Mouse (Mus musculus) thymus, adult 18-20 months (tissue): Measurements from ENCODE around the gene Lct.
"Not testable (repeated sequence)": the region's sequence is repeated elsewhere in the genome, so short reads cannot be mapped to it uniquely, and the experiment has no call there.

Experiments used
- DNase-seq, 2 experiments: peaks; one replicate each; pipeline ENCODE4 v3.0.0; 2022; ENCODE audit warnings: mixed read lengths in 2 of 2

The Lct gene

DNA sequence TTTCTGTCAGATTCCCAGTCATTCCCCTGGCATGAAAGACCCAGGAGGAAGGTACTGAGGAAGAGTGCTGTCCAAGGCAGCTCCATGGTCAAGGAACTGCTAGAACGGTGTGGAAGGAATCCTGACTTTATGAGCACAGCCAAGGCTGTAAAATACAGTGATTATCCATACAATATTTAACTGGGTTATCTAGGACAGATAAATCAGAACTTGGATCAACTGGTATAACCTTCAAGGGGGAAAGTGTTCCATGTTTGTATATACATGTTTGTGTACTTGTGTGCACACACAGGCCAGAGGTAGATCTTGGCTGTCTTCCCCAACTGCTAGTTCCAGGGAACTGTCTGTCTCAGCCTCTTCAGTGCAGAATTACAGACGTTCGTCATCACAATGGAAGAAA is at the start of gene Lct:
TSS of gene Lct (minus strand) at position 101 of the 400 bp plus-strand sequence.
- DNase-seq = no peak

- no peak for DNase-seq
These were observed 48.7 kb upstream of the Lct start for GRCm38 (mm10) chr1:128376841-128377240.

- DNase-seq = no peak
These were observed 44.2 kb upstream of the Lct start for GRCm38 (mm10) chr1:128372143-128372860.

GRCm38 (mm10) chr1:128368732-128369441 is 40.8 kb upstream of the Lct start:
- DNase-seq = peak; percentile 12 to 39

- DNase-seq = no peak
These were observed 32.5 kb upstream of the Lct start for GRCm38 (mm10) chr1:128360601-128361000.

- peak; percentile 95 to 97 for DNase-seq
These were observed 31.6 kb upstream of the Lct start, which contains the start of gene Mcm6 for GRCm38 (mm10) chr1:128359554-128360376. TSS of gene Mcm6 (minus strand) at chr1:128359664.

DNA sequence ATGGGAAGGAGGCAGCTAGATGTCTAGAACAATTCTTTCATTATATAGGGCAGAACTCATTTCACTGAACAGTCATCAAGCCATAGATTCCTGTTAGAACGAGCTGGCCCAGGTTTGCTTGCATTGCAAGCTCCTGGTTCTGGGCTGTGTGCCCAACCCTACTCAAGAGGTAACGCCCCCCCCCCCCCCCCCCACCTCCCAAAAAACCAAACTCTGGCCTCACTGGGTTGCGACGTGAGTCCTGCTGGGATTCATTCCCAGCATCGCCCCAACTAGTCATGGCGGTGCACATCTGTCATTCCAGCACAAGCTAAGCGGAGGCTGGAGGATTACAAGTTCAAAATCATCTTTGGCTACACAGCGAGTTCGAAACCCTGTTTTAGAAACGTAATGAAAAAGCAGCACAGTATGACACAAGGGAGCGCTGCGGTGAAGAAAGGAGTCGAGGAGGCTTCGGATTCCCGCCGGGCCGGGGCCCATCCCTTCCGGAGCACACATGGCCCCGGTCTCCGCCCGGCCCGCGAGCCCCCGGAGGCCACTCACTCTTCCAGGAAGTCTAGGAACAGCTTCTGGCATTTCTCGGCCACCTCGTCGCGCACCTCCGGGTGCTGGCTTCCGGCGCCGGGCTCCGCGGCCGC is 30.9 kb upstream of the Lct start:
- no peak for DNase-seq

- no peak for DNase-seq
These were observed 30.2 kb upstream of the Lct start for GRCm38 (mm10) chr1:128358276-128358675.

- DNase-seq = no peak
These were observed 29.3 kb upstream of the Lct start for GRCm38 (mm10) chr1:128357452-128357851.

DNA sequence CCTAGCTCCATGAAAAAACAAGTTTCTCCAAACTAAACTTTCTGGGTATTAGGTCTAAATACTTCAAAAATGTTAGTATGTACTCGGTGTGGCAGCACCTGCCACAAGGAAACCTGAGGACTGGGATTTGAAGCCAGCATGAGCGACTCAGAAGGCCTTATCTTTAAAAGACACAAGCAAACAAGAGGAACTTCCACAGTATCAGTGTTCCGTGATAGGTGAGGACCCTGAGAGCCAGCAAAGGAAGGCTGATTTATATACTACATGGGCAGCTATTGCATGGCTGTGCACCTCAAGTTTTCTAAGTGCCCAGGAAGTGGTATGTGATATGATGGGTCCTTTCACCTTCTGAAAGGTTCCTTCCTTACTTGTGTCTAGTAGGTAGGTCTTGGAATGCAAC is 25.0 kb upstream of the Lct start:
- DNase-seq = no peak

- DNase-seq = no peak
These were observed 16.1 kb upstream of the Lct start for GRCm38 (mm10) chr1:128344232-128344631.

GRCm38 (mm10) chr1:128337708-128338320 is 9.7 kb upstream of the Lct start:
- no peak for DNase-seq

DNA sequence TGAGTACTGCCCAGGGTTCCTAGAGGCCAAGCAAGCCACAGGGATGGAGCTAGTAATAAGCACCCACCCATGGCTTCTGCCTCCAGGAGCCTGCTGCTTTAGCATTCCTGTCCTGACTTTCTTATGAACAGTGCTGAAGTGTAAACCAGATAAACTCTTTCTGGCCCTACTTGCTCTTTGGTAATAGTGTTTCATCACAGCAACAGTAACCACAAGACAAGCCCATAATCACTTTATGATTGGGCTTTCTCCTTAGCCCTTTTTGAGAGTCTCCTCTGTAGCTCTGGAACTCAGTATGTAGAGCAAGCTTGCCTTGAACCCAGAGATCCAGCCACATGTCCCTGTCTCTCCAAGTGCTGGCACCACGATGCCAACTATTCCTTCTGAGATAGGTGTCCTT is 2.2 kb upstream of the Lct start:
- DNase-seq = no peak

GRCm38 (mm10) chr1:128327165-128327564 is 953 bp downstream of the Lct start:
- no peak for DNase-seq

DNA sequence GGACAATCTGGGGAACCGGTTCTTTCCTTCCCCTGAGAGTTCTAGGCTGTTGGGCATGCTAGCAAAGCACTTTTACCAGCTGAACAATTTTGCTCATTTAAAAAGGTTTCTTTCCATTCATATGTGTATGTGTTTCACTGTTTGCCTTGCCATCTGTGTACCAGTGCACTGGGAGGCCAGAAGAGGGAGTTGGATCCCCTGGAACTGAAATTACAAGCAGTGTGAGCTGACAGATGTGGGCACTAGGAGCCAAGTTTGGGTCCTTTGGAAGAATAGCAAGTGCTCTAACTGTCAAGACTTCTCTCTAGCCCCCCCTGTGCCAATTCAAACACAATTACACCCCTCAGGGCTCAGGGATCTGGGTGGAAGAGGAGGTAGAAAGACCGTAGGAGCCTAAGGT is 3.3 kb downstream of the Lct start:
- DNase-seq = no peak

GRCm38 (mm10) chr1:128323026-128323643 is 5.0 kb downstream of the Lct start:
- DNase-seq = no peak

- not testable (repeated sequence) for DNase-seq
These were observed 8.9 kb downstream of the Lct start for GRCm38 (mm10) chr1:128319266-128319665.

- DNase-seq = no peak
These were observed 13.5 kb downstream of the Lct start for GRCm38 (mm10) chr1:128314665-128315064.

DNA sequence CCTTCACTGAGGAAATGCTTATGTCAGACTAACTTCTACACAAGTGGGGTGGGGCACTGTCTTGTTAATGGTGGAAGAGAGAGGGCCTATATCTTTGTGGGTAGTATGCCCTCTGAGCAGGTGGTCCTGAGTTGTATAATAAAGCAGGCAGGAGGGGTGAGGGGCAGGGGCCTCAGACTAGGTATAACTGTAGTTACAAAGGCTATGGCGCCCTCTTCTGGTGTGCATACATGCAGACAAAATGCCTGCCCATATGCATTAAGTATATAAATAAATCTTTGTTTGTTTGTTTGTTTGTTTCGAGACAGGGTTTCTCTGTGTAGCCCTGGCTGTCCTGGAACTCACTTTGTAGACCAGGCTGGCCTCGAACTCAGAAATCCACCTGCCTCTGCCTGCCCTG is 19.1 kb downstream of the Lct start:
- no peak for DNase-seq

GRCm38 (mm10) chr1:128303900-128304299 is 24.2 kb downstream of the Lct start:
- no peak for DNase-seq

GRCm38 (mm10) chr1:128295717-128296528 is 32.2 kb downstream of the Lct start:
- no peak for DNase-seq
